Mouse (Mus musculus): ENCODE measurements around the gene Pxmp4. TPM values are rescaled to one million over a fixed set of nuclear protein-coding genes. Genes with fewer than 3 reads are reported as not detected.

Gene Pxmp4
- polyA plus RNA-seq, 1 experiment = 22.7 TPM

DNA sequence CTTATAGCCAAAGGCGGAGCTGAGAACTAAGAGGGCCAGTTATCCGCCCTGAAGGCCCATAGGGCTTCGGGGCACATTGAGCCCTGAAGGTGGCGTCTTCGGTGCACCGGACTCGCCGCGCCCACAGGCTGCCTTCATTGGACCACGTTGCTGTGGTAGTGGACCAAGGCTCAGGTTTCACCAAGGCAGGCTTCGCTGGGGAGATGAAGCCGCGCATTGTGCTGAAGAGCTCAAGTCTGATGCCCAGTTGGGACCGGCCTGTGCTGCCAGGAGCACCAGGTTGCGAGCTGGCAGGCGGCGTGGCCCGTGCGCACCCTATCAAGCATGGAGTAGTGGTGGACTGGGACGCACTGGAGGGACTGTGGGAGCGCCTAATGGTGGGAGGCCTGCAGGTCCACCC lies 51.6 kb downstream of the Pxmp4 start:
- 41% methylated on average over 21 of the region's 21 CpGs for WGBS
- no peak for DNase-seq (ENCODE audit: low read depth, low spot score)

DNA sequence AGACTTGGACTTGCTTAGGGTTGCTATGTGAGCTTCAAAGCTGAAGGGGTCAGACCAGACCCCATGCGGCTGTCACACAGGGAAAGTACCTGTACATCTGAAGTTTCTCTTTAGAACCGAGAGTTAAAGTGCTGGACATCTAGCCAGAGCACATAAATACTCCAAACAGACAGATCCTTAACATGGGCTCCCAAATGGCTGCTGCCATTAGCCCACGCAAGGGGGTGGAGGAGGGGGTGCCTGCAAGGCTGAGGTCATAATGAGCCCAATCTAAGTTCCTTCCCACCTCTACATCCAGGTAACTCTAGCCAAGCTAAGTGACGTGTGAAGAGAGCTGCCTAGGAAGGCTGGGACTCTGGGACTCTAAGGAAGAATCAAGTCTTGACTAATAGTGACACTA lies 52.0 kb downstream of the Pxmp4 start, which contains the start of gene Actl10:
Gene Actl10, plus strand, starts transcription at position 301 of the 400 bp plus-strand sequence.
- DNase-seq (ENCODE audit: low read depth, low spot score) = no peak
- 78% methylated on average over 4 of the region's 4 CpGs for WGBS

DNA sequence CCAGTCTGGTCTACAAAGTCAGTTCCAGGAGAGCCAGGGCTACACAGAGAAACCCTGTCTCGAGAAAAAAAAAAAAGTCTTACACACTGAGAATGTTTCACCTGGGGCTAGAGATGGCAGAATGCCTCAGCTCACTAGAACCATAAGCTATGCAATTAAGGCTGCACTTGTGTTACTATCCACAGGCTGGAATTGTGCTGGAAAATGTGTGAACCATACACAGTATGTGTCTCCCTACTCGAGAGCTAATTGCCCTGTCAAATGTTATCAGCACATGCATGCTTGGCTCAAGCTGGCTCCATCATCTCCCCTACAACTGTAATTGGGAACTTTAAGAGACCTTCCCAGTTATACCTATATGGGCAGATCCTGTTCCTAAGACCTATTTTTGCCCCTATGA lies 52.6 kb downstream of the Pxmp4 start:
- no peak for DNase-seq (ENCODE audit: low read depth, low spot score)
- 75% methylated on average over 2 of the region's 2 CpGs for WGBS

DNA sequence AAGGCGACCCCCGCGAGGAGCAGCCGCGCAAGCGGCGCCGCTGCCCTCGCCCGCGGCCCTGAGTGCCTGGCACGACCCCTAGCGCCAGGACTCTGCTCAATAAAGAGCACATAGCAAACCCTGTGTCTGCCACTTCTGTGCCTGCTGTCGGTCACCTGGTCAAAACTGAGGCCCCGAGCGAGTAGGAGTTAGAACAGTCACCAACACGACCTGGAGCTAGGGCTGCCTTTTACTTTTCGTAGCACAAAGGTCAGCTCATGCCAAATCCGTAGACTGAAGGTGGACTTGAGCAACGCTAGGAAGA lies 53.7 kb downstream of the Pxmp4 start:
- 17% methylated on average over 20 of the region's 20 CpGs for WGBS
- DNase-seq (ENCODE audit: low read depth, low spot score) = no peak

DNA sequence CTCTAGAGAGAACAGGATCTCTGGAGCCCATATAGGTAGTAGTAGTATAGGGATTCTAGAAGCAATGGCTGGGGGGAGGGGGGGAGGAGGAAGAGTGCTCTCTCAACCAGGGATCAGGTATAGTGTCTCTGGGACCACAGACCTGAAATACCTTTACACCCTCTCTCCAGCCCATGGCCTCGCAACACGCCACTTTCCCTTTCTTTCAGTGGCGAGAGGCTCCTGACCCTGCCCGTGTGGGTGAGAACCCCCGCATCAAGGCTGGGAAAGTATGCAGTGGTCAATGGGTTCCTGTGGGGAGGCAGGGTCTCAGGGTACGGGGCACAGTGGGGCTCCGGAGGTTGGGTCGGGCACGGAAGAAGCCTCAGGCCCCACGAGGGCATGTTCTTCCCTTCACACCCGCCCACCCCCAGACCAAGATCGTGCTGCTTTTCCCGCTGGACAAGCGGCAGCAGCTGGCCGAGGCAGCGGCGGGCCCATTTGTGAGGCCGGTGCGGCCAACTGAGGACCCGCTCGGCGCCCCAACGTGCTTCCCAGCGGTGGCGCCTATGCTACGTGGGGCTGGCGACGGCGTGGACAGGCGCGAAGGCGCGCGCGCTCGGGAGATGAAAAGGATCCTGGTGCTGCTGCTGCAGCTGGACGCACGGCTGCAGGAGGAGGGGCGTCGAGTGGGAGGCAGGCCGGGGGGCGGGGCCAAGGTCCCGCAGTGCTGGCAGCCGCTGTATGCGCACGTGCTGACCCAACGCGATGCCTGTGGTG lies 54.2 kb downstream of the Pxmp4 start:
- DNase-seq (ENCODE audit: low read depth, low spot score) = no peak
- 7% methylated on average over 48 of the region's 48 CpGs for WGBS

DNA sequence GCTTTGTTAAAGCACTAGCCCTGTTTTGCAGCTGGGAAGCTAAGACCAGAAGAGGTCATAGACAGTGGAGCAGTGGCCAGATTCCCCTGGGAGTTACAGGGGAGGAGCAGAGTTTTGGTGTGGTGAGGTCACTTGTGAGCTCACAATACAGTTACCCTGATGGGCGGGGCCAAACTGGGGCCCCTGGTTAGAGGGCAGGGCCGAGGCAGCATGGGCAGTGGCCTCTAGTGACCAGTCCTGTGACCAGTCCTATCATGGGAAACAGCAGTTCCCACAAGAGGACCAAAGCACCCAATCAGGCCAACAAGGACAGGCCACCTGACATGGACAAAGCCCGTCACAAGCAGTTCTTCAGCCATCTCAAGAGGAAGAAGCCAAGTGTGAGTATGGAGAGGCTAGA lies 54.8 kb downstream of the Pxmp4 start:
- DNase-seq (ENCODE audit: low read depth, low spot score) = no peak
- 66% methylated on average over 3 of the region's 3 CpGs for WGBS

DNA sequence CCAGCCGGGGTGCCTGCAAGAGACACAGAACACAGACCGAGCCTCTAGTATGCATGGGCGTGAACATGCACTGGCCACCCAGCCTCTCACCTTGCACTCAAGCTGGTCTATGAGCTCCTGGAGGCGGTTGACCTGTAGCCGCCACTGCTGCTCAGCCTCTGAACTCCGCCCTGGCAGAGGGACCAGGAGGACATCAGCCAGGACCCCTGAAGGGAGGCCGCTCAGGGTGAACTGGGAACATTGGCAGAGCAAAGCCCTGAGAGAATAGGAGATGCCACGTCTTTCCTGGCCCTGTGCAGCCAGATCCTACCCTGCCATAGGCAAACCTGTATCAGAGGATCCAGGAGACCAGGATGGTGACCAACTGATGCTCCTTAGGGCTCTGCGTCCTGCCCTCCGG lies 56.8 kb downstream of the Pxmp4 start, which contains the start of gene 1700003F12Rik:
Gene 1700003F12Rik, plus strand, starts transcription at position 375 of the 400 bp plus-strand sequence.
- DNase-seq (ENCODE audit: low read depth, low spot score) = no peak
- 92% methylated on average over 10 of the region's 10 CpGs for WGBS

DNA sequence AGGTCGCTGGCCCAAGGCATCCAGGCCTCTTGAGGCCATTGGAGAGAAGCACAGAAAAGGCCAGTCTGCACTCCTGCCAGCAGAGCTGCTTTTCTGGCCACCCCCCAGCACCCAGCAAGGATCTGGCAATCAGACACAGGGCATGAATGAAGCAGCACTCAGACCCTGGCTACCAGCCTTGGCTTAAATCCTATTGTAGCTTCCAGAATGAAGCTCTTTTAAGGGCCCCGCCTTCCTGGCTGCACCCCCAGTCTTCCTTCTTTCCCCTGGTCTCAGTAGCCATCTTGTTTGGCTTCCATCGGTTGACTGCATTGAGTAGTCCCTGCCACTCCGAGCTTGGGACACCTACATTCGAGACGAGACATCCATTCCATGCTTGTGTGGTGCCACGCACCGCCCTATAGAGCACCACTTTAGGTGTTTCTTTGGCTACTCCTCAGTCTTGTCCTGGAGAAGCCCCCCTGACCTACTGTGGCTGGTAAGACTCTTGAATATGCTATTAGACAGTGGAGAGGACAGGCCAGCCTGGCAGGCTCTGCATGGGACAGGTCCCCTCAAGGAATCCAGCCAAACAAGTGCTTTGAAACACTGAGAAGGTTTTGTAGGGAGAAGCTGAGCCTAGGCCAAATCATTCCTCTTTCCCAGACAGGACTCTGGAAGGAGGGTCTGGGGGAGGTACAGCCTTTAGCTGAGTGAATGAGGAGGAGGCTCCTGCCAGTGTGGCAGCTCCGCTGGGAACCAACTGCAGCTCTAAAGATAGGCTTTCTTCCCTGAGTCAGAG lies 59.8 kb downstream of the Pxmp4 start:
- DNase-seq (ENCODE audit: low read depth, low spot score) = no peak
- WGBS = 81% methylated on average over 9 of the region's 9 CpGs

DNA sequence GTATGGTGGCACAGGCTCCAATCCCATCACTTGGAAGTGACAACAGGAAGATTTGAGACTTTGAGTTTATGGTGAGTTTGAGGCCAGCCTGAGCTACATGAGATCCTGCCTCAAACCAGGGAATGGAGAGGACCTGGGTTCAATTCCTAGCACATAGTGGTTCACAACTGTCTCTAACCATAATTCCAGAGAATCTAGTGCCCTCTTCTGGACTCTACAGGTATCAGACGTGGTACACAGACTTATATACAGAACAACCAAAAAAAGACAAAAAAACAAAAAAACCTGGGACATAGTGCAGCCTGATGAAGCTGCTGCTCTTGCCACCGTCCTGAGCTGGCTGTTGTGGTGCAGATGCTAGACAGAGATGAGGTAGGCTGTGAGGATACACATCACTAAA lies 61.9 kb downstream of the Pxmp4 start:
- 94% methylated on average over 2 of the region's 2 CpGs for WGBS
- no peak for DNase-seq (ENCODE audit: low read depth, low spot score)

DNA sequence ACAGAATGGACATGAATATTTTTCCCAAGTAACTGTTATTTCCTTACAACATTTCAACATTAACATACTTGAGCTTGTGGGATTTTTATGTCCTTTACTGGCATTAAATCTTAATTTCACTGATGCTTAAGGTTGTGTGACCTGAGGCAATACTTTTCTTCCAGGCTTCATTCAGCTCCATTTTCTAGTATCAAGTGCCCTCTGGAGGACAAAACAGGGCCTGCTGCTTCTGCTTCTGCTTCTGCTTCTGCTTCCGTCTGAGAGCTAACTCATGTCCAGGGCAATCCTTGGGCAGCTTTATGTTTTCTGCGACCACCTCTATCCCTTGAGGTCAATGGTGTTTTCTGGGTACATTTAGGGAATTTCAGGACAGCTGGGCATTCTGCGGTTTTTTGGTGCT lies 63.8 kb downstream of the Pxmp4 start:
- no peak for DNase-seq (ENCODE audit: low read depth, low spot score)

DNA sequence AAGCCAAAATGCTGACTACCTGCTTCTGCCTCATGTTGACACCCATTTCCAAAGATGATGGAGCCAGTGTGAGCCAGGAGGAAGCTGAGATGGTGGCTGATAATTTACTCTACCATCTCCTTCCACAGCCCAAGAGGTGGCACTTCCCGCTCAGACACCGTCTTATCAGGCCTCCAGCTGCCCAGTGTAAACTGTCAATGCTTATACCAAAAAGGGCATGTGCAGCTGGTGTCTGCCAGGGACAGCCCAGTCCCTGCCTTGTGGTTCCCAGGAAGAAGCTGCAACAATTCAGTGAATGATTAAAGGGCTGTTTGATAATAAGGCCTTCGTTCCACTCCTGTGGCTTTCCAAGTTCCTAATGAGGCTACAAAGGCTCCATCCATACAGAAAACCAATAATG lies 64.8 kb downstream of the Pxmp4 start:
- 34% methylated on average over 3 of the region's 3 CpGs for WGBS
- no peak for DNase-seq (ENCODE audit: low read depth, low spot score)

More for the DNA sequence above, 63.8 kb downstream of the Pxmp4 start:
- 77% methylated on average over 3 of the region's 3 CpGs for WGBS

DNA sequence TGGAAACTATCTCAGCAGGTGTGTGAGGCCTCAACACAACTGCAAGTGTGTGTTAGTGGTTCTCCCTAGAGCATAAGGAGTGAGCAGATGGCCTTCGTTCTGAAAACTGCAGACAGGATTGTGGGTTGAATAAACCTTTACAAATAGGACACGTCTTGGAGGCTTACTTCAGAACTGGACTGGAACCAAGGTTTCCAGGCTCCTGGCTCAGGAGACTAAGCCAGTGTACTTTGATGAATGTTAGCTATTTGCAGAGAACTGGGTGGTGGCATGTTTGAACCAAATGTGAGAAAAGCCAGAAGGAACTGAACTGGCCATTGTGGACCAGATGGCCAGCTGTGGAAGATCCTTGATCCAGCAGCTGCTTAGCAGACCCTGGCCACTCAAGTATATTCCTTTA lies 65.2 kb downstream of the Pxmp4 start:
- WGBS = 66% methylated on average over 2 of the region's 2 CpGs
- DNase-seq (ENCODE audit: low read depth, low spot score) = no peak

Other genes with a start within 250 kb of the Pxmp4 start
- gene Cdk5rap1, start 230.7 kb downstream of the Pxmp4 start, polyA plus RNA-seq (2012; rRNA removed) = 10.7 and 12.1 TPM in 2 replicates
- gene Snta1, start 195.6 kb downstream of the Pxmp4 start, polyA plus RNA-seq (2012; rRNA removed) = 9.9 and 13.8 TPM in 2 replicates
- gene Cbfa2t2, start 167.2 kb downstream of the Pxmp4 start, polyA plus RNA-seq (2012; rRNA removed) = 5.9 and 11.6 TPM in 2 replicates
- not detected in 2 replicates for gene 1700003F12Rik, start 56.6 kb downstream of the Pxmp4 start, polyA plus RNA-seq (2012; rRNA removed)
- not detected in 2 replicates for gene Actl10, start 51.9 kb downstream of the Pxmp4 start, polyA plus RNA-seq (2012; rRNA removed)
- 0.64 and 0.83 TPM in 2 replicates for gene Necab3, start 44.8 kb downstream of the Pxmp4 start, polyA plus RNA-seq (2012; rRNA removed)
- gene E2f1, start 33.8 kb downstream of the Pxmp4 start, polyA plus RNA-seq (2012; rRNA removed) = 9.2 and 9.5 TPM in 2 replicates
- gene Zfp341, start 9.6 kb upstream of the Pxmp4 start, polyA plus RNA-seq (2012; rRNA removed) = 3.2 and 4.4 TPM in 2 replicates
- gene 4930519P11Rik, start 9.7 kb upstream of the Pxmp4 start, polyA plus RNA-seq (2012; rRNA removed) = 0.73 TPM in 1 of 2 replicates, not detected in the other
- gene Chmp4b, start 48.0 kb upstream of the Pxmp4 start, polyA plus RNA-seq (2012; rRNA removed) = 187 and 196 TPM in 2 replicates
- not detected in 2 replicates for gene Gm14214, start 166.3 kb upstream of the Pxmp4 start, polyA plus RNA-seq (2012; rRNA removed)
- 205 and 206 TPM in 2 replicates for gene Raly, start 187.4 kb upstream of the Pxmp4 start, polyA plus RNA-seq (2012; rRNA removed)
- gene a, start 187.7 kb upstream of the Pxmp4 start, polyA plus RNA-seq (2012; rRNA removed) = 0.36 and 2.5 TPM in 2 replicates

Data from large intestine, adult 2 months (tissue).